Mouse (Mus musculus) stomach, postnatal 0 days (tissue): Measurements from ENCODE around the gene Cracr2a. TPM values are rescaled to one million over a fixed set of nuclear protein-coding genes. Genes with fewer than 3 reads are reported as not detected.

Source experiments
- ATAC-seq: fragments of 200-750 bp; cut with Nextera tagmentation; 2 replicates; pipeline ENCODE4 v1.8.0; 2017; ENCODE audit not compliant: low FRiP score, low TSS enrichment
- DNase-seq: peaks from one replicate; pipeline ENCODE4 v3.0.0-alpha.2; 2016; ENCODE audit warnings: low spot score
- H3K27ac ChIP-seq: fragments of 300-500 bp; sonication (generic); replicated peaks from 2 replicates; pipeline ENCODE4 v1.5.1; 2014; ENCODE audit warnings: mild to moderate bottlenecking, control low read depth
- H3K27me3 ChIP-seq: fragments of 300-500 bp; sonication (generic); 2 replicates; pipeline ENCODE4 v1.6.1; 2014; ENCODE audit warnings: low read length; ENCODE audit not compliant: control insufficient read depth, insufficient read depth
- H3K36me3 ChIP-seq: fragments of 300-500 bp; sonication (generic); 2 replicates; pipeline ENCODE4 v1.6.1; 2014; ENCODE audit warnings: low read length, mixed read lengths; ENCODE audit not compliant: control insufficient read depth, insufficient read depth
- H3K4me1 ChIP-seq: fragments of 300-500 bp; sonication (generic); replicated peaks from 2 replicates; pipeline ENCODE4 v1.6.1; 2014; ENCODE audit warnings: antibody characterized with exemption; ENCODE audit not compliant: control insufficient read depth, insufficient read depth
- H3K4me2 ChIP-seq: fragments of 300-500 bp; sonication (generic); replicated peaks from 2 replicates; pipeline ENCODE4 v1.6.1; 2014; ENCODE audit warnings: low read depth, mild to moderate bottlenecking, control low read depth, moderate library complexity
- H3K4me3 ChIP-seq: fragments of 300-500 bp; sonication (generic); 2 replicates; pipeline ENCODE4 v1.5.1; 2014; ENCODE audit warnings: low read depth, low read length, control low read depth
- H3K9ac ChIP-seq: fragments of 300-500 bp; sonication (generic); 2 replicates; pipeline ENCODE4 v1.6.1; 2014; ENCODE audit warnings: mild to moderate bottlenecking, low read length, control low read depth, mixed read lengths
- H3K9me3 ChIP-seq: fragments of 300-500 bp; sonication (generic); 2 replicates; pipeline ENCODE4 v1.6.1; 2016; ENCODE audit warnings: low read length; ENCODE audit not compliant: control insufficient read depth
- CTCF ChIP-seq: IDR thresholded peaks from 2 replicates; pipeline ENCODE4 v1.5.1; 2016; ENCODE audit warnings: antibody characterized with exemption, low read depth, mild to moderate bottlenecking, moderate library complexity
- EP300 ChIP-seq: optimal IDR thresholded peaks from 2 replicates; pipeline ENCODE3; 2016; ENCODE audit warnings: antibody characterized with exemption
- WGBS: fragments of 180-500 bp; shearing (Covaris S2); extraction: QIAGEN DNeasy Blood & Tissue Kit; methylation state at CpG from one replicate; pipeline ENCODE4 v1.1.7; 2014; 5-methylcytosine and 5-hydroxymethylcytosine counted together
- polyA plus RNA-seq: library from polyadenylated mRNA; unstranded; fragments of >200 nt; fragmentation: Nextera tagmentation; extraction: Ambion mirVana; gene quantifications from 2 replicates; pipeline ENCODE4 v1.2.1, GENCODE M21; 2015

The Cracr2a gene
- polyA plus RNA-seq, 1 experiment from 2014 or later, result 0.96 TPM

GRCm38 (mm10) chr6:127529451-127529850, 31.7 kb upstream of the Cracr2a start:
- Histone ChIP-seq H3K4me2 (no peak overlapping the region), H3K27me3 (no peaks in the 10 kb centered on the region), H3K36me3 (no peaks in the 10 kb centered on the region), H3K9me3 (no peaks in the 10 kb centered on the region), H3K4me3 (no peak overlapping the region), H3K9ac (no peak overlapping the region), H3K27ac (no peak overlapping the region), H3K4me1 (no peaks in the 10 kb centered on the region)
- DNase-seq, result peak; percentile 74
- no peak for TF ChIP-seq EP300
- no peak for TF ChIP-seq CTCF
- ATAC-seq, result peak; percentile 32; the same call in 1 of the 2 replicates
- 61% methylated on average over 2 of the region's 2 CpGs for WGBS

- no peak overlapping the region for H3K4me3 ChIP-seq
- H3K9ac ChIP-seq, result no peak overlapping the region
- no peak overlapping the region for H3K4me2 ChIP-seq
- 56% methylated on average over 3 of the region's 3 CpGs for WGBS
- no peaks in the 10 kb centered on the region for H3K36me3 ChIP-seq
- H3K27ac ChIP-seq, result no peak overlapping the region
- H3K9me3 ChIP-seq, result no peaks in the 10 kb centered on the region
- no peaks in the 10 kb centered on the region for H3K4me1 ChIP-seq
- no peaks in the 10 kb centered on the region for H3K27me3 ChIP-seq
- DNase-seq, result no peak
- no peak for ATAC-seq
- TF ChIP-seq CTCF (no peak), EP300 (no peak)
These were observed 30.9 kb upstream of the Cracr2a start for GRCm38 (mm10) chr6:127530206-127530605.

- Histone ChIP-seq H3K9me3 (no peaks in the 10 kb centered on the region), H3K27me3 (no peaks in the 10 kb centered on the region), H3K27ac (no peak overlapping the region), H3K4me3 (no peak overlapping the region), H3K9ac (no peak overlapping the region), H3K36me3 (no peaks in the 10 kb centered on the region), H3K4me2 (no peak overlapping the region), H3K4me1 (no peaks in the 10 kb centered on the region)
- TF ChIP-seq EP300, result no peak
- TF ChIP-seq CTCF, result no peak
- 58% methylated on average over 3 of the region's 3 CpGs for WGBS
- ATAC-seq, result no peak
- no peak for DNase-seq
These were observed 29.5 kb upstream of the Cracr2a start for GRCm38 (mm10) chr6:127531412-127532205.

GRCm38 (mm10) chr6:127532304-127532703, 28.8 kb upstream of the Cracr2a start:
- Histone ChIP-seq H3K4me3 (no peak overlapping the region), H3K27me3 (no peaks in the 10 kb centered on the region), H3K4me2 (no peak overlapping the region), H3K9ac (no peak overlapping the region), H3K36me3 (no peaks in the 10 kb centered on the region), H3K4me1 (no peaks in the 10 kb centered on the region), H3K9me3 (no peaks in the 10 kb centered on the region), H3K27ac (no peak overlapping the region)
- WGBS, result 86% methylated on average over 5 of the region's 5 CpGs
- ATAC-seq (no peak), DNase-seq (no peak)
- TF ChIP-seq EP300, result no peak
- no peak for TF ChIP-seq CTCF

- Histone ChIP-seq H3K27ac (no peak overlapping the region), H3K4me3 (no peak overlapping the region), H3K9me3 (no peaks in the 10 kb centered on the region), H3K36me3 (no peaks in the 10 kb centered on the region), H3K27me3 (no peaks in the 10 kb centered on the region), H3K9ac (no peak overlapping the region), H3K4me1 (no peaks in the 10 kb centered on the region), H3K4me2 (no peak overlapping the region)
- 72% methylated on average over 5 of the region's 5 CpGs for WGBS
- TF ChIP-seq EP300, result no peak
- TF ChIP-seq CTCF, result no peak
- ATAC-seq (no peak), DNase-seq (no peak)
These were observed 27.4 kb upstream of the Cracr2a start for GRCm38 (mm10) chr6:127533766-127534165.

GRCm38 (mm10) chr6:127537035-127537434, 24.1 kb upstream of the Cracr2a start:
- Histone ChIP-seq H3K9me3 (no peaks in the 10 kb centered on the region), H3K4me2 (no peak overlapping the region), H3K9ac (no peak overlapping the region), H3K27me3 (no peaks in the 10 kb centered on the region), H3K4me1 (no peaks in the 10 kb centered on the region), H3K36me3 (no peaks in the 10 kb centered on the region), H3K27ac (no peak overlapping the region), H3K4me3 (no peak overlapping the region)
- DNase-seq (no peak), ATAC-seq (no peak)
- TF ChIP-seq EP300 (no peak), CTCF (no peak)
- 67% methylated on average over 7 of the region's 7 CpGs for WGBS
